Mouse (Mus musculus) left cerebral cortex, postnatal 14 days (tissue): ENCODE data around the gene Tuba1c. TPM values are rescaled to one million over a fixed set of nuclear protein-coding genes. Genes with fewer than 3 reads are reported as not detected.
A peak's percentile ranks its signal among the peaks of the same experiment; 100 is the strongest.

Experiments used
- DNase-seq, 2 experiments: peaks; one replicate each; pipeline ENCODE4 v3.0.0; 2021 to 2022; ENCODE audit warnings: low spot score in 2 of 2, mixed read lengths in 1 of 2
- intact Hi-C: fragments of 180-260 bp; cut with DNase I; formaldehyde crosslinking; loops from one replicate; pipeline ENCODE4 v1.15.1; 2025
- total RNA-seq, 2 experiments: library from RNA; stranded (reverse); gene quantifications; 2 replicates each; pipeline ENCODE4 v1.2.3; 2021

Tuba1c gene
- total RNA-seq, 2 experiments from 2014 or later: 129 to 142 TPM

- DNase-seq: peak; percentile 90 to 96
- intact Hi-C loops: loop anchor here (1.0 to 2.0 kb wide), 3 partner anchors 40 to 101 kb away; partner anchors contain the start of genes Gm49450, Tuba1a and Tuba1b
These were observed 36.4 kb upstream of the Tuba1c start for GRCm38 (mm10) chr15:98993093-98993793.

DNA sequence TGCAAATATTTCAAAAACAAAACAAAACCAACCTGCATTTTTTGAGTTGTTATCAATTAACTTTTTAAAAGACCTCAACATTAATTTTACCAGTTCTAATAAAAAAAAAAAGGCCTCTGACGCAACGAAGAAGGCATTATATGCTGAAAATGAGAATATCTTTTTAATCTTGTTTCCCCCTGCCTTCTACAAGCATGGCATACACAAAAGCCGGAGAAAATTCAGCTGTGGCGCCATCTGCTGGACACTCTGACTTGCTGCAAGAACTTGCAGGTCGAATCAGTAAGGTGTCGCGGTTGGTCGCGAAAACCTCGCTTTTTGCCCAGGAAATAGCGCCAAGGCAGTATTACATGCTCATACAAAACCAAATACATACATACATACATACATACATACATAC lies 35.8 kb upstream of the Tuba1c start:
- intact Hi-C loops: loop anchor here (1.0 to 2.0 kb wide), 3 partner anchors 41 to 102 kb away; partner anchors contain the start of genes Gm49450, Tuba1a and Tuba1b
- DNase-seq: peak; percentile 89

- no peak for DNase-seq
- intact Hi-C loops: no loop called here
These were observed 34.7 kb upstream of the Tuba1c start for GRCm38 (mm10) chr15:98994957-98995520.

DNA sequence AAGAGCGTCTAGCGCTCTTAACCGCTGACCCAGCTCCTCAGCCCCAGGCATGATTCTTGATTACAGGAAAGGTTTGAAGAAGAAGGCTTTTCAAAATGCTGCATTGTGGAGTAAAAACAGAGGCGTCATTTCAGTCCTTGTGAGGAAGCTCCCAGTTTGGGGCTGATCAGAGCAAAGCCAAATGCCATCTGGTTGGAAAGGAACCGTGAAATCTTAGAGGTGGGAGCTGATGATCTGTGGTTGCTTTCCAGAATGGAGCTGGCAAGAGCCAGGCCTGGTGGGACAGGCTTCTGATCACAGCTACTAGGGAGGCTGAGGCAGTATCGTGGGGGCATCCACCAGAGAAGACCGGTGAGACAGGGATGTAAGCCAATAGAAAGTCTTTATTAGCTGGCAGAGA lies 32.9 kb upstream of the Tuba1c start:
- no peak for DNase-seq
- intact Hi-C loops: no loop called here

- no peak for DNase-seq
- intact Hi-C loops: no loop called here
These were observed 31.5 kb upstream of the Tuba1c start for GRCm38 (mm10) chr15:98997938-98998774.

DNA sequence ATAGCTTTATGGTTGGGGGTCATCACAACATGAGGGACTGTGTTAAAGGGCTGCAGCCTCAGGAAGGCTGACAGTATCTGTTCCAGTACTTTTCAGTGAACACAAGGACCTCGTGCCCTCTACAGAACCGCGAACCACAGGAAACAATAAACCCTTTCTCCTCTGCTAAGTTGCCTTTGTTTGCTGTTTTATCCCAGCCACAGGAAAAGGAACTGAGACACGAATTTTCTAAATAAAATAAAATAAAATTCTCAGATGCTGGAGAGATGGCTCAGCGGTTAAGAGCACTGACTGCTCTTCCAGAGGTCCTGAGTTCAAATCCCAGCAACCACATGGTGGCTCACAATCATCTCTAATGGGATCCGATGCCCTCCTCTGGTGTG lies 30.9 kb upstream of the Tuba1c start:
- intact Hi-C loops: no loop called here

GRCm38 (mm10) chr15:99000535-99001283 lies 29.0 kb upstream of the Tuba1c start:
- peak; percentile 74 to 83 for DNase-seq
- intact Hi-C loops: no loop called here

More for the DNA sequence above, 30.9 kb upstream of the Tuba1c start:
- DNase-seq: no peak

DNA sequence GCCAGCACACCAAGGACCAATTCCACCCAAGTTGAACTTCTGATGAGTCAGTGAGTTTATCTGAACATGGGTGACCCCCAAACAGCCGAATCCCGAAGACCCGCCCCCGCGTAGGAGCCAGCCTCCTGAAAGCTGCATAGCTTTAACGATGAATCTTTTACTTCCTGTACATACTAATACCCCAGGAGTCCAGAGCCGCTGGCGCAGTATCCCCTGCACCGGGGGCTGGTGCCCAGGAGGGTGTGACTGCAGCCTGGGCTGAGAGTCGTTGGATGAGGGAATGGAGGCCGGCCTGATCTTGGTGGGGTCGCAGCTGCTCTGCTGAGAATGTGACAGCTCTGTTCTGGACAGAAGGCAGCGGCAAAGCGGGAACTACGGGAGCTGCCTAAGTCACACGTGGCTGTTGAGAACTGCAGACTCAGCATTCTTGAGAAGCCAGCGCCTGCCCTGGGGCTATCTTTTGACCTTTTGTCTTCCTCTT lies 28.2 kb upstream of the Tuba1c start:
- intact Hi-C loops: no loop called here
- DNase-seq: no peak

- no peak for DNase-seq
- intact Hi-C loops: no loop called here
These were observed 26.1 kb upstream of the Tuba1c start for GRCm38 (mm10) chr15:99003600-99003999.

GRCm38 (mm10) chr15:99008801-99009241 lies 20.9 kb upstream of the Tuba1c start:
- no peak for DNase-seq
- intact Hi-C loops: no loop called here

DNA sequence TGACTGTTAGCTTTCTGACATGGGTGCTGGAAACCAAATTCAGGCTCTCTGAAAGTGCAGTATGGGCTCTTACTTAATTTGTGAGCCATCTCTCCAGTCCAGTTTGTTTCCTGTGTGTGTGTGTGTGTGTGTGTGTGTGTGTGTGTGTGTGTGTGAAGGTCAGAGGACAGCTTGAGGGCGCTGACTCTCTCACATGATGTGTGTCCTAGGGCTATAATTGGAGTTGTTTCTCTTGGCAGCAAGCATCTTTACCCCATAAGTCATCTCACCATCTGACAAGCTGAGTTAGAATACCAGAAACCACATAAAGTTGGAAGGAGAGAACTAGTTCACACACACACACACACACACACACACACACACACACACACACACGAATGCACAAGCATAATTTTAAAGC lies 18.8 kb upstream of the Tuba1c start:
- no peak for DNase-seq
- intact Hi-C loops: no loop called here

- DNase-seq: no peak
- intact Hi-C loops: no loop called here
These were observed 17.7 kb upstream of the Tuba1c start for GRCm38 (mm10) chr15:99011946-99012345.

DNA sequence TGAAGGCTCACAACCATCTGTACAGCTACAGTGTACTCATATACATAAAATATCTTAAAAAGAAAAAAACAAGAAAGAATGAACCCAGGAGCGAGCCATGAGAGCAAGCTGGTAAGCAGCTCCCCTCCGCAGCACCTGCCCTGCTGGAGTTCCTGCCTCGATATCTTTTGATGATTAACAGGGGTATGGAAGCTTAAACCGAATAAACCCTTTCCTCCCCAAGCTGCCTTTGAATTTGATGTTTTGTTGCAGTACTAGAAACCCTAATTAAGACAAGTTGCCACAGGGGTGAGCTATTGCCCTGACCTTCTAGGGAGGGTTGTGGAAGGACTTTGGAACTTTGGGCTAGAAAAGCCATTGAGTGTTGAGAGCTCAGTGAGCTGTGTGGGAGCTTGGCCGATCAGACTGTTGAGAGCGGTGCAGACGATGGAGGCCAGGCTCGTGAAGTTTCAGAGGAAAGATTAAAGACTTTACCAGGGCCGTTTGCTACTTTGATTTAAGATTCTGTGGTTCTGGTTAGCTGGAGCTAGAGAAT lies 15.1 kb upstream of the Tuba1c start:
- intact Hi-C loops: no loop called here

DNA sequence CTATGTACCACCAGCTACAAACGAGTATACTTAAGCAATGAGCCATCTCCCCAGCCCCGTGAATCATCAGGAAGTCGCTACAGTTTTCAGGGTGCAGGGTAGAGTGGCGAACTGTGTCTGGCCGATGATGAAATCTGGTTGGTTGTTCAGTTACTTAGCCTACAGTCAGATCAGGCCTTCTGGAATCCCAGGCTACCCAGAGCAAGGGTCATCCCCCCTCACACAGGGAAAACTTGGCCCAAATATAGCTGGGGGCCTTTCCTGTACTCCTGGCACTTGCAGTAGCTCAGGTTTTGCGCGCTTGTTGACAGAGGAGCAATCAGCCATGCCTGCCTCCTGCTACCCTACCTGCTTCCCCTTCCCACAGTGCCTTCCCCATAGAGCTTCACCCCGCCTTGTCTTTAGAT lies 12.3 kb upstream of the Tuba1c start:
- intact Hi-C loops: no loop called here

More for the DNA sequence above, 15.1 kb upstream of the Tuba1c start:
- DNase-seq: no peak

GRCm38 (mm10) chr15:99017986-99018385 lies 11.7 kb upstream of the Tuba1c start:
- no peak for DNase-seq
- intact Hi-C loops: no loop called here

More for the DNA sequence above, 12.3 kb upstream of the Tuba1c start:
- no peak for DNase-seq

DNA sequence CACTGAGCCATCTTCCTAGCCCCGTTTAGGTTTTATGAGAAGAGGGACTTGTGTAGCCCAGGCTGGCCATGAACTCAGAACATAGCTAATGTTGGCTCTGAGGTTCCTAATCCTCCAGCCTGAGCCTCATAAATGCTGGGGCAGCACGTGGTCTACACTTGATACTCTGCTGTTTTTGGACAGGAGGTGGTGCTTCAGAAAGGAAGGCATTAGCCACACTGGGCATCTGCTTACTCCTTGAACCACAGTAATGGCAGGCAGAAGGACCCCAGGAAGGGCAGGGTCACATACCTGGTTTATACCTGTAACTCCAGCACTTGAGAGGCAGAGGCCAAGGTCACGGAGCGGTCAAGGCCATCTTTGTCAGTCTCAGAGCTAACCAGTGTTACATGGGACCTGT lies 11.1 kb upstream of the Tuba1c start:
- DNase-seq: no peak
- intact Hi-C loops: no loop called here

- intact Hi-C loops: no loop called here
- DNase-seq: no peak
These were observed 10.3 kb upstream of the Tuba1c start for GRCm38 (mm10) chr15:99019436-99019835.

GRCm38 (mm10) chr15:99020171-99020570 lies 9.5 kb upstream of the Tuba1c start:
- intact Hi-C loops: loop anchor here (10.0 kb wide), 1 partner anchor 55 kb away; the partner anchor contains the start of gene Troap
- no peak for DNase-seq

- intact Hi-C loops: loop anchor here (10.0 kb wide), 1 partner anchor 54 kb away; the partner anchor contains the start of gene Troap
- no peak for DNase-seq
These were observed 8.4 kb upstream of the Tuba1c start for GRCm38 (mm10) chr15:99021255-99021654.
